Mouse (Mus musculus): Measurements from ENCODE around the gene Kctd6. TPM values are rescaled to one million over a fixed set of nuclear protein-coding genes. Genes with fewer than 3 reads are reported as not detected.
A peak's percentile ranks its signal among the peaks of the same experiment; 100 is the strongest.
"Not testable (repeated sequence)": the region's sequence is repeated elsewhere in the genome, so short reads cannot be mapped to it uniquely, and the experiment has no call there.

Kctd6 gene
- total RNA-seq, 2 experiments from 2014 or later, result 8.8 to 9.3 TPM

DNA sequence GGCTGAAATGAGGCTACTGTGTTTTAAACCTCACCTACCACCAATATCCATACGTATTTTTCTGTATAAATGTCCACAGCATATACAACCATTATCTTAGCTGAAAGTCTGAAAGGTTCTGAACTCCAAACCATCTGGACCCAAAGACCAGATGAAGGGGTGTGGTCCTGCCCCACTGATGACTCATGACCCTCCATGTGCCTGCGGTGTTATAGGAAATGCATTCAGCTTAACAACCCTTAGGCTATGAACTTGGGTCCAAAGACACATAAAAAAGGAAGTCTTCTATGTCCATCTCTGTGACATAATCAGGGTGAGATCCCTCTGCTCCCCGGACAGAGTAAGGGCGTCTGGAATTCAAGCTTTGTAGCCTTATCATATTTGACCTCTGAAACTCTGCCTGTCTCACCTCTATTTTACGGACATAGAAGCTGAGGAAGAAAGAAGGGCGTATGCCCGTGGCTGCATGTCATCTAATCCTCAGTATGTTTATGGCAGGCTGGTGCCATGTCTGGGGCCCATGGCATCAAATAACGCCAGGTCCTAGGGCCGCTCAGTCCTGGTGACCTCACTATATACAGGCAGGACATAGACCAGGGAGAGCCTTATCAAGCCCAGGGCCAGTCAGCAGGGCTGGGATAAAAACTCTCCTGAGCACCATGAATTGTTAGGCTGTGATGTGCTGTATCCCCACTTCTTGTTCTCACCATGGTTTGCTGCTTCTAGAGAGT lies 36.4 kb downstream of the Kctd6 start:
- DNase-seq, result no peak

DNA sequence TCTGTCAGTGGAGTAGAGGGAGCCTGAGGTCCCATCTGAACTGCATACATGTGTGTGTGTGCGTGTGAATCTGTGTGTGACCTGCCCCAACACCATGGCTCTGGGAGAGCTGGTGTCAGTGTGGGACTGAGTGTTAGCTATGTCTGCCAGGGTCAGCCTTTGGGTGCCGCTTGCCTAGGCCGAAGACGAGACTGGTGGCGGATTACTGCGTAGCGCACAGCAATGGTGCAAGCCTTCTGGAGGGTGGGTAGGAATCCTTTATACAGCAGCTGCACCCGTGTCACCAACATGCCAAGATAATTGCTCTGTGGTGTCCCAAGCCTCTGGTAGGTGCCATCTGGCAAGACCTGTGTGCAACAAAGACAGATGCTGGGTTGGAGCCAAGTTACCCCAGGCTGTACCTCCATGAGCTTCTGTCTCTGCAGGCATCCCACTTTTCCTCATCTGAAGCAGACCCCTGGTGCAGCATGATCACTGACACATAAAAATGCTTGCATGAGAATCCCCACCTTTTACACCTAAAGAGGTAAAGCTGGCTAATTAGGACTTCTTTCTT lies 37.5 kb downstream of the Kctd6 start:
- DNase-seq, result no peak

DNA sequence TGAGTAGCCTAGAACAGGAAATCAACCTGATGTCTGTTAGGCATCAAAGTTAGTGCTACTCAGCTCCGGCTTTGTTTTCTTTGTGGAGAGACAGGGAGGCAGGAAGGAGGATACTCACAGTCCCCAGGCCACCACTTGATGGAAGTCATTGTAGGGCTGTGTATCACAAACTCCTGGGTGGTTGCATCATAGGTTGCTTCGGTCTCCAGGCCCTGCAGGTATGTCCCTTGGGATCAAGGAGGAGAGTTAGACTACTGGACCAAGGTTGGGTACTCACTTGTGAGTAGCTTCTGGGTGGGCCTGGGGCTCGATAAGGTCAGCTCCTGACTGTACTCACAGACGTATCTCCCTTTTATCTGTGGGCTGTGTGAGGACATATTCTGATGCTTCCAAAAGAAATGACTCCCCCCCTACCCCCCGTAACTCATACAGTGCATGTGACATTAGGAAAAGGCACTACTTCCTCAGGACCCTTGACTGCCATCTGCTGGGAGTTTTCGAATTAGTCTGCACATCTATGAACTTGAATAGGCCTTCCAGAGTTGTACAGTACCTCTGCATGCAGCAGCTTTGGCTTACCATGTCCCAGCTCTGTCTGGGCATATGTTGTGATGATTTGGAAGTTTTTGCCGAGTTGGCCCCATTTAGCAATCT lies 41.3 kb downstream of the Kctd6 start:
- peak; percentile 54 for DNase-seq

DNA sequence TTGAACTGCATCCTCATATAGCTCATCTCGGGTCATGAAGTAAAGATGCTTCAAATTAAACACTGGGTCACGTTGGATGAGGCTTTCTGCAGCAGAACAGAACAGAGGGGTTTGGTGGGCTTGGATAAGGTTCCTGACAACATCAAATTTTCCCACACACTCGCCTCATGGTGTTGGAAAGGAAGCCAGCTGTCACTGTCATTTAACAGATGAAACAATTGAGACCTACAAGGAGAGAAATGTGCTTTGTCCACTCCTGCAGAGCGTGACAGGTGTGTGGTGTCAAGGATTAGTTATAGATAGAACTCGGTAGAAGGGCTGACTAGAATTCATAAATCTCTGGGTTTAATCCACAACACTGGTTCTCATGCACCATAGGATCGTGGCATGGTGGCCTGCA lies 42.1 kb downstream of the Kctd6 start:
- DNase-seq, result no peak

DNA sequence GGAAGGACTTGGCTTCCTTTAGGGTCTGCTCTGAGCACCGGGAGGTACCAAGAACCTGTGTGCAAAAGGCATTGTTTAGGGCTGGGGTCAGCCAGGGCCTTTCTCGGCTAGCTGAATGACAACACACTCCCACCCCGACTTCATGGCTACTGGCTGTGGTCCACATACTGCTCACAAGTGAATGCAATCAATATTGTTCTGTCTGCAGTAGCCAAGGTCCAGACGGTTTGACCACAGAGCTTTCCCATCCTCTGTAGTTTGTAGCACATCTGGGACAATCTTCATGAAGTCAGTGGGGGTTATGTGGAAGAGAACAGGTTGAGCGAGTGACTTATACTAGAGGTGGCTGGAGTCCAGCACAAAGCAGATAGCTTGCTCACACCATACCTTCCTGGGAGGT lies 42.9 kb downstream of the Kctd6 start:
- no peak for DNase-seq

DNA sequence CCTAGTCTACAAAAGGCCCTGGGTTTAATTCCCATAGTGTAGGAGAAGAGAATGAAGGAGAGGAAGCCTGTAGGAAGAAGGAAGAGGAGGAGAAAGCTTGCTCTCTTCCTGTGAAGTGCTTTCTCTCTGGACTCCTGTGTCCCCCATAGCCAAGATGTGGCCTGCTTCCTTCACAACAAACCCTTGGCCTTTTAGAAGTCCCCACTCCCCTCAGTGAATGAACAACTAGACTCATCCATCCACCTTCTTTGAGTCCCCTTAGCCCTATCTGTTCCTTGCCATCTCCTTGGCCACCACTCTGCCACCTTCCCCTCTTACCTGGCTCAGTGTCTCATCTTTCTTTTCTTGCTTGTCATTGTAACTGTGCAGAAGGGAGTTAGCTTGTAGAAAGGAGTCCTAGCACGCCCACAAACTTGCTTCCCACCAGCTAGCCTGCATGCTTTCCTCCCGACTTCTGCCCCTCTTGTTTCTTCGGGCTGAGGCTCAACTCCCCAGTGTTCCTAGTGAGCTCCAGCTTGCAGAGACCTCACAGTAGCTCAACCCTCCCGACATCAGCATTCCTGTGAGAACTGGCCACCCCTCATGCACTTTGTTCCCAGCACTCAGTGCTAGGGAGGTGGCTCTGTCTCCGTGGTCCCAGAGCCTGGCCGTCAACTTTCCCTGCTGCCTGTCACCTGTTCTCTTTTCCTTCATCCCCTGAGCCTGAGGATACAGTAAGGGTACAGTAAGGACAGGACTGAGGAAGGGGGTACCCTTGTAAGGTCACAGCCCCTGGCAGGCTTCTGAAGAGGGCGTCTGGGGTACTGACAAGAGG lies 43.8 kb downstream of the Kctd6 start:
- DNase-seq, result no peak

DNA sequence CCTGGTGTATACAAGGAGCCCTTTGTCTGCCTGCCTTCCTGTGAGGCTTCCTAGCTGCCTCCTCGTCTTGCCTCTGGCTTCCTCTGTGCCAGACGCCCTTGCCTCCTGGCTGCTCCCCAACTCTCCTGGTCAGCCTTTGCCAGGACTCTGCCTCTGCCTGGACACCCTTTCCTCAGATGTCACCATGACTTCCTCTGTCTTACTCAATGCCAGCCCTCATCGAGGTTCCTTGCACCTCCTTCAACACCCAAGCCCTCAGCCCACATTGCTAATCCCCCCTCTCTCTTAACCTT lies 44.3 kb downstream of the Kctd6 start:
- DNase-seq, result no peak

DNA sequence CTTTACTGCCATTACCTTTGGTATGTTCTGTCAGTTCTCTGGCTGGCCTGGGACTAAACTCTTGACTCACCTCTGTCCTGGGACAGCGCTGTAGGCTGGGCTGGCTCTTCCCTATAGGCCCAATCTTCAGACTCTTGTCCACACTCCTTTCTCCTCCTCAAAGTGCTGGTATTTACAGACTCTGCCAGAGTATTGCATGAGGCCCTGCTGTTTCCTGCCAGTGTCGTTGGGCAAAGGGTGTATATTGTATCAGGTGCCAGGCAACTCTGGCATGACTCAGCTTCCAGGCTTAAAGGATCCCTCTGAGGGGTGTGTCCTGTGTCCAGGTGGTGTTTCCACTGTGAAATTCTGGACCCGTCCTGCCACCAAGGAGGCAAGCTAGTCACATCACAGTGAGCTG lies 44.8 kb downstream of the Kctd6 start:
- DNase-seq, result no peak

DNA sequence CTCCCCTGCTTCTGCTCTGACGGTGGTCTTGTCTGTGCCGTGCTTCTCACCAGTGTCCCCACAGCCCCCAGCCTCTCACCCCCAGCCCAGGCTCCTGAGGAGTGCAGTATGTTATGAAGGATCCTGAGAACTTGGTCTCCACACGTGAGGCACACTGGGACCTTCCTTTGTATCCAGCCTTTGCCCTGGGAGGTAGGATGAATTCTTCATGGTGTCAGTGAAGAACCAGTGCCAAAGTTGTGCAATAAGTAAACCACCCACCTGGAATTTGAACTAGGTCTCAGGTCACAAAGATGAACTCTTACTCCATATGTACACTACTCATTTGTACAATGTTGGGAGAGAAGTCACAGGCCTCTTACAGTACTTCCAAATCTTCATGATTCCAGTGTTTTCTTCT lies 45.2 kb downstream of the Kctd6 start, which contains the start of gene Acox2:
Acox2 (minus strand) TSS at position 188 of the 400 bp plus-strand sequence.
- no peak for DNase-seq

DNA sequence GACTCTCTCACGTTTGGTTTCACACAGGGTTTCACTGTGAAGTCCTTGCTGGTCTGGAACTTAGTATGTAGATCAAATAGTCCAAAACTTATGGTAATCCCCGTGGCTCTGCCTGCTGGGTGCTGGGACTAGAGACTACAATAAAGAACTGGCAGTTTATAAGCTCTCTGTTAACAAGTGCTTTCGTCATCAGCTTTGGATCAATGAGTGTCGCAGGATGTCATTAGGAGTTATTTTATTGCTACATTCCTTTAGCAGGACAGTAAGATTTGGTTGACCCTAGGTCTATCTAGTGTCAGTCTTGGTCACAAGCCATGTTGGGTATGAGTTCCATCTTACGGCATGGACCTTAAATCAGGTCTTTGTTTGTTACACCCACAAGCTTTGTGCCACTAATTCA lies 46.3 kb downstream of the Kctd6 start:
- DNase-seq, result no peak

DNA sequence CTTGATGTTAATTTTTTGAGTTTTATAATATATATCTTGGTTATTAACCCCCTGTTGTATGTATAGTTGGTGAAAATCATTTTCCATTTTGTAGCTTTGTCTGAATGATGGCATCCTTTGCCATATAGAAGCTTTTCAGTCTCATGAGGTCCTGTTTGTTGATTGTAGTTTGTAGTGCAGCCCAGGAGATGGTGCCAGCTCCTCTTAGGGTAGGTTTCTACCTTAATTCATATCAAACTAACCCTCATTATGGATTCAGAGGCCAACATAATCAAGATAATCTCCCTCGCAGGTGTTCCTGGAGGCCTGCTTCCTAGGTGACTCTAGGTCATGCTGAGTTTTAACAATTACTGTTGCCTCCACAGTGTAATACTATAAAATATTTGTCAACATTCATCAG lies 48.3 kb downstream of the Kctd6 start:
- DNase-seq, result no peak

DNA sequence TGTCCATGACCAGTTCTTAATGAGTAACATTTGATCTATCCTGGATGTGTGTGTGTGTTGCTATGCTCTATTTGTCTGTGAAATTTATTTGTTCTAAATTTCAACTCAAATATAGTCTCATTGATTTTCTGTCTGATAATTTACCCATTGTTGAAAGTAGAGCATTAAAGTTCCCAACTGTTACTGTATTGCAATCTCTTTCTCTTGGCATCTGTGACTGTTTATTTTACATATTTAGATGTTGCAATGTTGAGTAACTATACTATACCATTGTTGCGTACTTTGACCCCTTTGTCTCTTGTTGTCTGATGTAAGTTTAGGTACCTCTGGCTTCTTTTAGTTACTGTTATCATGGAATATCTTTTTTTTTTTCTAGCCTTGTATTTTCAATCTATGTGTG lies 50.4 kb downstream of the Kctd6 start:
- DNase-seq, result no peak

DNA sequence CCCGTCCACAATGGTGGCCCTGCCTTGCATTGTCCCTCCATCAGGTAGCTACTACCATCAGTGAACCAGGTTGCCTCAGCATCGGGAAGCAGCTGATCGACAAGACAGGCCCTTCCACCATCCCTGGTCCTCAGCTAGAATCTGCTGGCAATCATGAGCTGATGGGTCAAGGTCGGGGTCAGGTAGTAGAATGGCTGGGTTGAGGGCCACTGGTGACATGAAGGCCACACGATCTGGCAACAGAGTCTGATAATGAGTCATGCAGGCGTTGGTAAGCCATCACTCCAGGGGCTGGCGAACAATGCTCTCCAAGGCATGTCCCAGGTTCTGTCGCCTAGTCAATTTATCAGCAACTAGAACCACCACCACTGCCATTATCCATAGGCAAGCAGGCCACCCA lies 57.3 kb downstream of the Kctd6 start:
- DNase-seq, result not testable (repeated sequence)

Other genes starting within 250 kb of the Kctd6 start
- gene Dnase1l3, start 219.6 kb upstream of the Kctd6 start, total RNA-seq (2021), result under 1 TPM; 0.05 to 0.11 TPM
- gene Abhd6, start 211.2 kb upstream of the Kctd6 start, total RNA-seq (2021), result 1 to 10 TPM; 2.8 TPM
- gene Rpp14, start 133.8 kb upstream of the Kctd6 start, total RNA-seq (2021), result 10 to 100 TPM; 21.4 to 22.7 TPM
- gene Pxk, start 115.9 kb upstream of the Kctd6 start, total RNA-seq (2021), result 10 to 100 TPM; 12.4 to 15.2 TPM
- gene Pdhb, start 41.1 kb upstream of the Kctd6 start, total RNA-seq (2021), result 100 to 1,000 TPM; 310 to 359 TPM
- gene Acox2, start 45.2 kb downstream of the Kctd6 start, total RNA-seq (2021), result under 1 TPM in 1 of 2 experiments, not detected in 1; 0.70 TPM
- gene Fam107a, start 103.9 kb downstream of the Kctd6 start, total RNA-seq (2021), result 1 to 10 TPM; 1.7 to 4.4 TPM
- not detected for gene Oit1, start 164.6 kb downstream of the Kctd6 start, total RNA-seq (2021)